Mouse (Mus musculus): Measurements from ENCODE around the gene Calm2. TPM values are rescaled to one million over a fixed set of nuclear protein-coding genes. Genes with fewer than 3 reads are reported as not detected.

Gene Calm2
- polyA plus RNA-seq, 1 experiment: 68.5 TPM

DNA sequence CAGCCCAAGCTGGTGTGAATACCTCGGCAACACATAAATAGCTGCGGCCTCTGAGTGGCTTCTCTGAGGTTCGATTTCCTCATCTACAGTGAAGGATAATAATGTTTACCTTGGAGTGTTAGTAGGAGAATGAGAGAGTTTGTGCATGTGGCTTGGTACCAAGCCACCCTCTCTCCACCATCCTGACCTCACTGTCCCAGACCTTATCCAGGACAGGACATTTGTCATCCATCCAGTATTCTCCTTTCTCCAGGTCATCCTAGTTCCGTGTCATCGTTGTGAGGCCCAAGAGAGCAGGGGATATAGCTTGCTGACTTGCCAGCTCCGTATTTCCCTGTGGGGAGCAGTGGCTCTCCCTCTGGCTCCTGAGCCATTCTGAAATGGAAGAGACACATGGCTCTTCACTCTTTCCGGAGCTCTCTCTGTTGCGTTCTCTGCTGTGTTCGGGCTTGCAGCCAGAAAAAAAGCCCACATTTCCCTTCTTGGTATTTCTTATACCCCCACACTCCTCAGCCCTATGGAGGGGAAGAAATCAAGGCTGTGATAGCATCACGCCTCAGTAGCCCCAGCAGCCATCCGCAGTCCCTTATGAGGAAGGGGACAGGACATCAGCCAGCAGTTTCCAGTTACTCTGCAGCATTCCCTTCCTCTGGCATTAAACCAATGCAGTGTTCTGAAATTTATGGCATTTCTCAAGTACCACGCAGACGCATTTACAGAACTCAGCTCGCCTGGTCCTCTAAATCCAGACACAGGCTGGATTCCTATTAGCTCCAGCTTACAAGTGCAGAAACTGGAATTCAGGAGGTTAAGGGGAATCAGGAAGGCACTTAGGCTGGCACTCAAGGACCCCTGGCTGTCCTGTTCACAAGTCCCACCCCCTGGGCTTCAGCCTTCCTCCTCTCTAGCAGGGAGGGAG, 13.3 kb upstream of the Calm2 start:
- DNase-seq (ENCODE audit: low read depth): no peak

DNA sequence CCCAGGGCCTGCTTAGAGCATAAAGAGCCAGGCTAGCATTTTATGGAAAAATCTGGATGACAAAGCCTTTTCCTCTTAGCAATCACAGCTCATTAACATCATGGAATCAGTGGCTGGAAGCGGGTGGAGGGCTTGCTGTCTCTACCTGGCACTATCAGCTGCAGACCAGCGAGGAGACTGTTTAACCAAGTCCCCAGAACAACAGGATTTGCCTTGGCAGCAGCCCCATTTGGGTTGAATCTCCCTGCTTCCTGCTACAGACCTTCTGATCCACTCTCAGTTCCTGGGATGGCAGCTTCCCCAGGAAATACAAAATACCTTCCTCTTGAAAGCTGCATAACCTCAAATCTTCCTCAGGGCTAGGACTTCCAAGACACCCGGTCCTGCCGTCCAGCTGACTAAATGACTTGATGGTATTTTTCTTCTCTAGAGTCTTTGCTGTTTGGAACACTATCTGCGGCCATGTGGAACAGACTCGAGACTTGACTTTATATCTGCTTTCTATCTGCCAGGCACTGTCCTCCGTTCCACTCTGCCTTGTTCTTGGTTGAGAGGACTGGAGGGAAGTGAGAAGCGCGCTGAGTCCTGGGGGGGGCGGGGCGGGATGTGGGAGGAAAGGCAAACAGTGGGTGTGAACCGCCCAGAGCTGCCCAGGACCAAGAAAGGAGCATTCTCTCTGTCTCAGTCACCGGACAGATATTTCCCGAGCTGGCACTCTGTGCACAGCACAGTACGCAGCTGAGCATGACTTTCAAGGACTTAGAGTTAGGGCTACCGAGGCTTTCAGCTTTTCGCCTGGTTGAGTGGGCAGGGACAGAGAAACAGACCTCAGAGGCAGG, 12.4 kb upstream of the Calm2 start:
- no peak for DNase-seq (ENCODE audit: low read depth)

DNA sequence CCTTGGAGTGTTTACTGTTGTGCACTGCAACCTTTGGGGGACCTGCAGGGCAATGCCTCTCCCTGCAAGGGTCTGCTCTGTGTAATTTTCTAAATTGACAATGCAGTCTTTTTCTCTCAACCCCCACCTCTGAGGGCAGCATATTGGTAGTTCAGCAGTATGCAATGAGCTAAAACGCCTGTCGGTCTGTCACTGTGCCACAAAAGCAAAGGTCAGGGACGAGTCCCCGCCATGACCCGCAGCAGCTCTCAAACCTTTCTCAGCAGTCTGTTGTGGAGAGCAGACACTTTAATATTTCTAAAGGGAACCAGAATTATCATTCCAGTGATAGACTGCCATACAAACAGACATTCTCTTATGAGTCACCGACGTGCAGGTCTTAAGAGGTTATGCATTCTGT, 11.2 kb upstream of the Calm2 start:
- no peak for DNase-seq (ENCODE audit: low read depth)

DNA sequence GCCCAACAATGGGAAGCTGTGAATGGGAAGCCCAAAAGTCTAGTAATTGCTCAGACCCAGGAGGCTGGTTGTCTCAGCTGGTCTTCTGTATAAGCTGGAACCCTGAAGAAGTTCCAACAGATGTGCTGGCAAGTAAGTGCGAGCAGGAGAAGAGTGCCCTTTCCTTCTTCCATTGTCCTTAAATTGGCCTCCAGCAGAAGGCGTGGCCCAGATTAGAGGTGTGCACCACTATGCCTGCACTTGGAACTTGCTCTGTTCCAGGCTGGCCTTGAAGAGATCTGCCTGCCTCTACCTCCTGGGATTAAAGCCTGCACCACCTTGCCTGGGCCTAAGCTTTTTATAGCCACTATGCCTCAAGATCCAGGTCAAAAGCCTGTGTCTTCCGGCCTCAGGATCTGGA, 7.4 kb upstream of the Calm2 start:
- no peak for DNase-seq (ENCODE audit: low read depth)

DNA sequence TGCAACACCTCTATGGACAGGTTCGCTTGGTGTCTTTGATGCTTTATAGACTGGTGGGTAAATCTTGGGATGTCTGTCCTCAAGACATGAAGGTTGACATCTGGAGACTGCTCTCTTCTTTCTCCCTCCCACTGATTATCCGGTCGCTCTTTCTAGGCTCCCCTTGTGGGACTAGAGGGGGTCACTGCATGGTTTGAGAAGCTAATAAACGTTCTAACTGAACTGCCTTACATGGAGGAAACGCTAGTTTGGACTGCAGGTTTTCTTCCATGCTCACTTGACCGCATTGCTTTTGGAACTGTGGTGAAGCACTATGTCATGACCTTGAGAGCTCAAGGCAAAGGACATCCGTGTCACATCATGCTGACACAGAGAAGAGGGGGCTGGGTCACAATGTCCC, 6.6 kb upstream of the Calm2 start:
- DNase-seq (ENCODE audit: low read depth): no peak

DNA sequence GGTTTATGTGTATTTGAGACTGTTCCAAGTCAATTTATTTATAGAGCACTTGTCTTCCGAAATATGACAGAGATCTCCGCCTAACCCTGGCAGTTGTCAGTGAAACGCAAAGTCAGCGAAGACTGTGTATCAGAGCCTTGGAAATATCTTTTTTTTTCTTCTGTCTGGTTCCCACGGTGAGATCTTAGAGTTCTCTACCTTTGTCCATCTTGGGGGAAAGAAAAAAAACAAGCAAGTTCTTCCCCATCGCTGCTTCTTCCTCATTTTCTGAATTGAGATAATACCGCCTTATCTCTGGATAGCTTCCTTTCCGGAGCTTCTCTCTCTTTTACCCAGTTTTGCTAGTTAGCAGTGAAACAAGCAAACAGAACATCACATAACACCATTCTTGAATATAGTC, 2.1 kb upstream of the Calm2 start:
- no peak for DNase-seq (ENCODE audit: low read depth)

DNA sequence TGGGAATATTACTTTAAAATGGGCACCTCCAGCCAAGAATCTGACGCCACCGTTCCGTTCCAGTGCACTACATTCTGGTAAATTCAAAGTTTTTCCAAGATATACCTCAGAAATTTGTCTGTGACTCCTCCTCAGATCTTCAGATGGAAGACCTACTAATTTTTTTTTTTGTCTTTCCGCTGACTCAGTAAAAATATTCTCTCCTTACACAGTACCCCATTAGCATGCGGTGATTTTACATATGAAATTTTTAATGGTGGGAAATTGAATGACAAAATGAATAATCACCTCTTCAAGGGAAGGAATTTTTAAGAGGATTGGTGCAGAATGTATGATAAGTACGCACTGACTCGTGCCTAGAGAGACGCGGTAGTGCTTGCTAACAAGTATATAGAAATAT, 1.6 kb upstream of the Calm2 start:
- no peak for DNase-seq (ENCODE audit: low read depth)

DNA sequence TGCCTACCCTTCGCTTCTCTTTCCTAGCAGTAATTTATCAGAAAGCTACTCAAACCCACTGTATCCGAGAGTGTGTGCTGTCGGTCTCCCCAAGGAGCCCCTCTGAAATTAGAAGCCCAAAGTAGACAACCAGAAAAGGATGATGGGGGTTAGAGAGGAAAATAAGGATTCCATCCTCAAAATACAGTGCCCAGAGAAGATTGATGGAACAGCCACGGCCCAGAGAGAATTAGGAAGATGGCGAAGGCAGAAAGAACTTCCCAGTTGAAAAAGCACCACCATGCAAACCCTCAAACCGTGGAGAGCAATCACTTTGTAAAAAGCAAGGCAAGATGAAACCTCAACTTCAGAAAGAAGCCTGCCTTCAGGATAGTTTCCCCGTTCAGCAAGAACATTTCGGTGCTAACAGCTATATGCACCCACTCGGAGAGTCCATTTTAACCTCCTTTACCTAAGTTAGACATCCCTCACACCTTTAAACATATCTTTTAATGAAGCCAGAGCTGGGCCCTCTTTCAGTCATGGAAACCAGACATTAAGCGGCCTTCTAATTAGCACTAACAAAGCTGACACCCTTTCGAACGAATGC, 971 bp upstream of the Calm2 start:
- DNase-seq (ENCODE audit: low read depth): no peak

DNA sequence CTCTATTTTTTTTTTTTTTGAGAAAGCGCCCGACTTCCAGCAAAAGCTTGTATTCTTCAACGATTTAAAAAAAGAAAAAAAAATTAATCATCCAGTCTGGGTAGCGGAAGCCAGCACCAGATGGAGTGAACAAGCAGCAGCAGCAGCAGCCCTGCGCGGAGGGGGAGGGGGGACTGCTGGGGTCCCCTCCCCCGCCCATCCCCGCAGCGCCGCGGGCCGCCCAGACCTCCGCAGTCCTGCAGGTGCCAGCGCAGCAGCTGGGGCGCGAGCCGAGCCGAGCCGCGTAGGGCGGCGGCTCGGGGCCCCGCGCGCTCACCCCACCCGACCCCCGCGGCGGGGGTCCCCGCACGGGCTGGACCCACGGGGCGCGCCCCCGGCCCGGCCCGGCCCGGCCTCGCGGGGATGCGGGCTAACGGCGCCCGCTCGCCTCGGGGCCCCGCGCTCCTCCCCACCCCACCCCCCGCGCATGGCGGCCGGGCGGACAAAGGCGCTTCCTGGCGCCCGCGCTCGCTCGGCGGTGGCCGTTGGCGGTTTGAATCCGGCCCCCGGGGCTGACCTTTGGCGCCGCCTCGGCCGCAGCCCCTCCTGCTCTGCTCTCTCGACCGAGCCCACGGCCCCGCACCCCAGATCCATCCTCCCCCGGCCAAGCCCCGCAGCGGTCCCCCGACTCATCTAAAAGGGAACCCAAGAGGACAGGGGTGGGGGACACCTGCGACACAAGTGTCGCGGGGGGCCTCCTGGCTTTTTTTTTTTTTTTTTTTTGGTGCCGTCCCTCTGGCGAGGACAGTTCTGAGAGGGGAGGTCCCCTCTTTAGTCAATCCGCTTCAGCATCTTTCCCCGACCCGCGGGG, 593 bp downstream of the Calm2 start:
- no peak for DNase-seq (ENCODE audit: low read depth)

DNA sequence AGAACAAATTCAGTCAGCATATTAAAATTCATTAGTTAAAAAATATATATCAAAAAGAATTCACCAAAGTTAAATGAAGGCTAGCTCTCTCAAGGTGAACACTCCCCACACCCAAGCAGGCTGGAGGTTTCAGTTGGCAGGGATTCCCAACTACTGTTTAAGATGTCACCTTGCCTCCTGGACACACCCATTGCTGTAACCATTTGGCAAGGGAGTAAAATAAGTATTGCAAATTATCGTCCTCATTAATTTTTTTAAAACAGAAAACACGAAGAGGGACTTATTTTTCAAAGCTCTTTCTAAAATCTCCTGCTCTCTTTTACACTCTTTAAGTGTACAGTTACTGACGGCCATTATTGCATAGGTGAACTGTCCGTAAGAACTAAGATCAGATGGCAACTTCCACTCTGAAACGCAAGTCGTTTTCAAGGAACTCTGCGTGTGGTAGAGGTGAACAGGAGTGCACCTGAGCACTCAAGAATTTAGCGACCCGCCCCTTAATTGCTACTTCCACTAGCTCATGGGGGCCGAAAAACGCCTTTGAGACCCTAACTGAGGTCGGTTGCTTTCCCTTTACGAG, 1.3 kb downstream of the Calm2 start:
- DNase-seq (ENCODE audit: low read depth): no peak

DNA sequence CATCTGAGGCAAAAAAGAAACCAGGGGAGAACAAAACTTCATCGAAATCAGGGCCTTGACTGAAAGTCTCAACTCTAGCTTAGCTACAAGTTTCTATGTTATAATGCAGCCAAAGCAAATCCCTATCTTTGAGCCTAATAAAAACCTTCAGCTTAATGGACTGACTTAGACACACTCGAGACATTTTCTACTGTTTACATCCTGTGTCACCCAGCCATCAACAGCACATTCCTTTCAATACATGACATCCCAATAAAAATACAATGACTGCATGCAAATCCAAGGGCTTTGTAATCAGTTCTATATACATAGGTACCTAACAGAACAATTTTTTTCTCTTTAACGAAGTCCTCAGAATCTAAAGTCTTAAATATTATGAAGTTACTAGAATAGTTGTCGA, 2.0 kb downstream of the Calm2 start:
- DNase-seq (ENCODE audit: low read depth): no peak

DNA sequence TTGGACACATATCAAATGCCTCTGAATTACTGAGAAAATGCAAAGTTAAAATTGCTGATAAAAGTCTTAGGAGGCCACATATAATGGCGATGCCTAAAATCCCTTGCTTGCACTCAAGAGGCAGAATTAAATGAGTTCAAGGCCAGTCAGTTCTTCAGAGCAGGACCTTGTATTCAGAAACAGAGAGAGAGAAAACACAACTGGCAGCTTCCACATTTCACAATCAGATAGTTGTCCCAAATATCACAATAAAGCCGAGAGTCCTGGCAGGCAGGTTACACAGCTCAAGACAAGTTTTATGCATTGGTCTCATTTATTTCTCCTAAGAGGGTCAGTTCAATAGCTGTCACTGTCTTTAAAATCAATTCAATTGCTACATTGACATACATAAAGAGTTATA, 5.2 kb downstream of the Calm2 start:
- DNase-seq (ENCODE audit: low read depth): no peak

DNA sequence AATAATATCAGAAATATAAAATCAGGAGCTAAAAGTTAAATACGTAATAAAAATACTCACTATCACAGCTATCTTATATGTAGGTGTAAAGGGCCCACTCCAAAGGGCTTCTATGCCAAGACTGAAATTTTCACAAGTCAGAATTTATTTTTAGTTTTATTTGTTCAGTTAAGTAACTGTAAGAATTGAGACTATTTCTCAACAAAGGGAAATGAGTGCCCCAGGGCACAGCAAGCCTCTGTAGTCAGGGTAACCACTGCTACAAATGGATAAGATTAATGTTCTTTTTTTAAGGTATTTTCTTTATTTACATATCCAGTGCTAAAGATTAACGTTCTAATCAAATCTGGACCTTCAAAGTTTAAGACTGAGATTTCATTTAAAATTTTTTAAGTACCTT, 7.3 kb downstream of the Calm2 start:
- no peak for DNase-seq (ENCODE audit: low read depth)

DNA sequence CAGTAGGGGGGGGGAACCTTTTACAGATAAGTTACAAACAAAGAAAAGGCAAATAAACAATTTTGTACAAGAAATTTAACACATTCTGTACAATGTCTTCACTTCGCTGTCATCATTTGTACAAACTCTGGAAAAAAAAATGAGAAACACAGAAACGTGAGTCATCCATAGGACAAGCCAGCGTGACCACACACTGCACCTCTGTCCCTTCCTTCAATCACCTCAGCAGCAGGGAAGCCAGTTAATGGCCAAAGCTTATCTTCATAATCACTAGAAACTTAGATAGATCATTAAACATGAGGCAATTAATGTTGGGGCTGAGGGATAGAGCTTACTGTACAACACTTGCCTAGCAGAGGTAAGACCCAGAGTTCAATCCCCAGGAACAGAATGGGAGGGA, 12.8 kb downstream of the Calm2 start:
- DNase-seq (ENCODE audit: low read depth): no peak

DNA sequence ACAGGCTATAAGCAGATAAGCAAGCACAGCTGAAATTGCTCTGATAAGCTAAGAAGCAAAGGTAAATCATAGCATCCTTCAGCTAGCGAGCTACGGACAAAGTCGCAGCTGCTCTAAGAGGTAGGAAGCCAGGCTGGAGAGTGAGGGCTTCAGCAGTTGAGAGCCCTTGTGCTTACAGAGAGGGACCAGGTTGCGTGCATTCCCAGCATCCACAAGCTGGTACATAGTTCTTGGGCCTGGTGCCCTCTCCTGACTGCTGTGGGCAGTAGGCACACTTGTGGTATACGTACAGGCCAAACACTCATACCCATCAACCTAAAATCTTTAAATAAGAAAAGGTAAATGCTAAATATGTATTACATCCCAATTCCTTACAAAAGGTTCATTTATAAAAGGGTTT, 14.0 kb downstream of the Calm2 start:
- no peak for DNase-seq (ENCODE audit: low read depth)

DNA sequence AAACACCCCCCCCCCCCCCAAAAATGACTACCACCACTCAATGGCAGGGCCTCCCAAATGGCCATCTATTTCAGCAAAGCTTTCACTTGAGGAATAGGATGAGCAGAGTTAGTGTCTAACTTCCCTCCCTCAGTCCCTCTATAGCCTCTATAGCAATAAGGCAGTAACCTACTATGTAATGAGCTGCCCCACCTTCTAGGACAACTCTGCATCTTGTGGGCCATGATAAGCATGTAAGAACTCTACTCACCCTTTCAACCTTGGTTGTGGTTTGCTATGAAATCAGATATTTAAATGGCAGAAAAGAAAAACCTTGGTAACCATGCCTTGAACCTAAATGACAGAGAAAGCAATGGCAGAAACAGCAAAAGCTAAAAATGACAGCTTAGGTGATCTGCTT, 14.4 kb downstream of the Calm2 start:
- DNase-seq (ENCODE audit: low read depth): no peak

DNA sequence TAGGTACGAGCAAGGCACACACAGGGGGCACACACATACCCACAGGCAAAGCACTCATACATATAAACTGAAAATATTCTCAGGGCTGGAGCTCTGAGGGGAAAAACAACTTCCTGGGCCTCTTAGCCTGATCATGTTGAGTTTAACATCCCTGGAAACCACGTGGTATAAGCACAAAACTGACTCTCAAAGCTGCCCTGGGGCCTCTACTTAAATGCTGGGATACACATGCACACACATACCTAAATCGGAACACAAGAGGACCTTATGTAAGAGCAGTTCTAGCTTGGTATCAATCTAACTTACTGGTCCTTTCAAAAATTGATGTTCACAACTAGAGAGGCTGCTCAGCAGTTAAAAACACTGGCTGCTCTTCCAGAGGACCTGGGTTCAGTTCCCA, 17.3 kb downstream of the Calm2 start:
- no peak for DNase-seq (ENCODE audit: low read depth)

DNA sequence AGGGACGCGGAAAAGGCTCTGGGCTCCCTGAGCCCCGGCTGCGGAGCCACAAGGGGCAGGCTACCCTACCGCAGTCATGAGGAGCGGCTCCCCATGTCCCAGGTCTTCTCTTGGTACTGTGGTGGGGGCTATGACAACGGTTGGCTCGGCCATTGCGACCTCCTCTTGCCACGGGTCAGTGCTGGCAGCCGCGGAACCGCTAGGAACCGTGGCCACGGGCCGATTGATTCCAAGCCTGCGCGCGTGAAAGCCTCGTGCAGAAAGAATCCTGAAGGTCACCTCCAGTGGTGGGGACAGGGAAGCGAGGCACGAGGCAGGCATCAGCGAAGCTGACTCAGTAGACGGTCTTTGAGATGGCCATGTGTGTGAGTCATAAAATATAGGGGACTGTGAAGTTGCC, 19.2 kb downstream of the Calm2 start, which contains the start of gene Stpg4:
Gene Stpg4, minus strand, starts transcription at position 231 of the 400 bp plus-strand sequence.
- DNase-seq (ENCODE audit: low read depth): no peak

DNA sequence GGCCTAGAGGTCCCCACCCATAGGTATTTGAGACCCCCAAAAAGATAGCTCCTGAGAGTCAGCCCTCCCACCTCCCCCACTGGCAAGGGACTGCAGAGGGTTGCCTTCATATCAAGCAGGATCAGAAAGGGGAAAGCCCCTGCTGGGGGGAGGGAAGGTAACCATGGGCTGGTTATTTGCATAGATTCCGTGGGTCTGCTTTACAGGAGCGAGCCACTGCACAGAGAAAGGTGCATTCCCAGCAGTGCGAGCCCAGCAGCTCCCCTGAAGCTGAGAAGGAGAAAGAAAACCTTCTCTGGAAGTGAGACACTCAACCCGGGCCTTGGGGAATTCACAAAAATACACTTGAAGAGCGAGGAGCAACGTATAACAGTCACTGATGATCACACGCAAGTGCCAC, 28.7 kb downstream of the Calm2 start:
- DNase-seq (ENCODE audit: low read depth): no peak

DNA sequence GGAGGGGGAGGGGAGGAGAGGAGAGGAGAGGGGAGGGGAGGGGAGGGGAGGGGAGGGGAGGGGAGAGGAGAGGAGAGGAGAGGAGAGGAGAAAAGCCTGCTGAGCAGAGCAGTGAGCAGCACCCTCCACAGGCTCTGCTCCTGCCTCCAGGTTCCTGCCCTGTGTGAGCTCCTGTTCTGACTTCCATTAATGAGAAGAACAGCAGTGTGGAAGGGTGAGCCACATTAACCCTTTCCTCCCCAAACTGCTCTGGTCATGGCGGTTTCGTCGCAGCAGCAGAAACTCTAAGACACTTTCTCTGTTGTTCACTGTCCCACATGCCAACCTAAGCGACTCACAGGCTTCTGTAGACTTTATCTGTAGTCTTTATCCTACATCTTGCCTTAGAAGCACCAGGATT, 40.1 kb downstream of the Calm2 start:
- no peak for DNase-seq (ENCODE audit: low read depth)

DNA sequence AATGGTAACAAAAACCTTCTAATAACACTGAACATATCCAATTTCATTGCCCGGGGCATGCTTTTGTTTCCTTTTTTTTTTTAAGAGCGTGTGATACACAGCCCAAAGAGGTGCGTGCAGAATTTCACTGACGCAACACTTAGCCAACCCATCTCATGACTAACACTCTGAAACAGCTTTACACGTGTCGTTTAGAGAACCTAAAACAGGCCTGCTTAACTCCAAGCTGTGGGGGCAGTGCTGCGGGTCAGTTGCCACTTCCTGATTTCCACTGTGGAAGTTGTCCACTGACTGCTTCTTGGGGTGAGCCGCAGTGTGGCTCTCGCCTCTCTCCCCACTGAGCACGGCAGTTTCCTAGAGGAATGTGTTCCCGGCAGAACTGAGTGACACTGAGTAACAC, 41.2 kb downstream of the Calm2 start:
- no peak for DNase-seq (ENCODE audit: low read depth)
